Mouse (Mus musculus) heart, postnatal 0 days (tissue): ENCODE measurements at regions not wholly inside any gene's neighbourhood (a gene's known extent, or its start where the extent isn't known, plus 50 kb on each side); places are given as distances from the start of the nearest gene placed in this dataset.

Experiments used
- ATAC-seq: fragments of 200-750 bp; cut with Nextera tagmentation; 2 replicates; pipeline ENCODE4 v1.8.0; 2017; ENCODE audit warnings: low read depth, moderate number of reproducible peaks, moderate library complexity; ENCODE audit not compliant: insufficient read depth
- DNase-seq: peaks from one replicate; pipeline ENCODE4 v3.0.0-alpha.2; 2016; ENCODE audit warnings: low spot score
- H3K27ac ChIP-seq: fragments of 300-500 bp; sonication (generic); 2 replicates; pipeline ENCODE4 v1.5.1; 2014; ENCODE audit warnings: low read depth, mild to moderate bottlenecking
- H3K27me3 ChIP-seq: fragments of 300-500 bp; sonication (generic); 2 replicates; pipeline ENCODE4 v1.6.1; 2014; ENCODE audit warnings: low read length, mixed read lengths; ENCODE audit not compliant: control insufficient read depth, insufficient read depth
- H3K36me3 ChIP-seq: fragments of 300-500 bp; sonication (generic); replicated peaks from 2 replicates; pipeline ENCODE4 v1.6.1; 2014; ENCODE audit warnings: low read length, mixed read lengths; ENCODE audit not compliant: control insufficient read depth, insufficient read depth
- H3K4me1 ChIP-seq: fragments of 300-500 bp; sonication (generic); 2 replicates; pipeline ENCODE4 v1.6.1; 2014; ENCODE audit warnings: antibody characterized with exemption; ENCODE audit not compliant: control insufficient read depth, insufficient read depth
- H3K4me2 ChIP-seq: fragments of 300-500 bp; sonication (generic); 2 replicates; pipeline ENCODE4 v1.6.1; 2014; ENCODE audit warnings: low read depth, mild to moderate bottlenecking, low read length, moderate library complexity
- H3K4me3 ChIP-seq: fragments of 300-500 bp; sonication (generic); 2 replicates; pipeline ENCODE4 v1.5.1; 2014; ENCODE audit warnings: low read depth, low read length
- H3K9ac ChIP-seq: fragments of 300-500 bp; sonication (generic); replicated peaks from 2 replicates; pipeline ENCODE4 v1.6.1; 2014; ENCODE audit warnings: low read depth, low read length, mixed read lengths
- H3K9me3 ChIP-seq: fragments of 300-500 bp; sonication (generic); replicated peaks from 2 replicates; pipeline ENCODE4 v1.6.1; 2016; ENCODE audit warnings: low read length; ENCODE audit not compliant: control insufficient read depth
- CTCF ChIP-seq: IDR thresholded peaks from 2 replicates; pipeline ENCODE4 v1.5.1; 2016; ENCODE audit warnings: antibody characterized with exemption, control low read depth, low read depth
- EP300 ChIP-seq: IDR thresholded peaks from 2 replicates; pipeline ENCODE4 v1.6.1; 2016; ENCODE audit warnings: antibody characterized with exemption, low read depth
- WGBS: fragments of 180-500 bp; shearing (Covaris S2); extraction: QIAGEN DNeasy Blood & Tissue Kit; methylation state at CpG from one replicate; pipeline ENCODE4 v1.1.7; 2014; 5-methylcytosine and 5-hydroxymethylcytosine counted together

DNA sequence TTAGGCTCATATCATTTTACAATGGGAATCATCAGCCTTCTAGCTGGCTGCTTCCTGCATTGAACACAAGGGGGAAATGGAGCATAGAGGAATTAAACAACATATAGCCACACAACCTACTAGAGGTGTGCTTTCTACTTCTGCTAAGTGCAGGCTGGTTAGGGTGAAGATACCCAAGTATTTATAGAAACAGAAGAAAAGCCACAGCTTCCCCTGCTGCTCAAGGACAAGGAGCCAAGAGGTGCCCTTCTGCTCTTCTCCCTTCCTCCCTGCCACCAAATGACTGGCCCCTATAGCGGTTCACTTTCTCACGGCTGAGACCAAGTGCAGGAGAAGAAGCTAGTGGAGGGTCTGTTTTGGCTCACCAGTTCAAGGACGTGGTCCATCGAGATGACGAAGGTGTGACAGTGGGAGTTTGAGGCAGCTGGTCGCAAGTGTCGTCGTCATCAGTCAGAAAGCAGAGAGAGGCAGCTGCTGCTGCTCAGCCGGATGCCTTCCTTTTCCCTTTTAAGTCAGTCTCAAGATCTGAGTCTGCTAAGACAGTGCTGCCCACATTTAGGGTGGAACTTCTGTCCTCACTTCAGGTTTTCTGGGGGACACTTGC is 134.0 kb upstream of the D7Ertd443e start:
- H3K27me3 ChIP-seq: no peaks in the 10 kb centered on the region
- no peak overlapping the region for H3K4me2 ChIP-seq
- DNase-seq: no peak
- no peak overlapping the region for H3K27ac ChIP-seq
- no peaks in the 10 kb centered on the region for H3K9me3 ChIP-seq
- H3K4me3 ChIP-seq: no peak overlapping the region
- H3K36me3 ChIP-seq: no peaks in the 10 kb centered on the region
- WGBS: 46% methylated on average over 9 of the region's 9 CpGs
- H3K4me1 ChIP-seq: no peaks in the 10 kb centered on the region
- no peak overlapping the region for H3K9ac ChIP-seq
- TF ChIP-seq CTCF: no peak
- no peak for TF ChIP-seq EP300
- ATAC-seq: no peak

GRCm38 (mm10) chr7:134523897-134524296 is 138.4 kb upstream of the D7Ertd443e start:
- H3K27me3 ChIP-seq: no peaks in the 10 kb centered on the region
- TF ChIP-seq CTCF (no peak), EP300 (no peak)
- no peak overlapping the region for H3K9ac ChIP-seq
- no peaks in the 10 kb centered on the region for H3K36me3 ChIP-seq
- no peak for DNase-seq
- no peak overlapping the region for H3K4me2 ChIP-seq
- H3K27ac ChIP-seq: no peak overlapping the region
- WGBS: 50% methylated on average over 8 of the region's 8 CpGs
- no peaks in the 10 kb centered on the region for H3K4me1 ChIP-seq
- H3K9me3 ChIP-seq: no peaks in the 10 kb centered on the region
- H3K4me3 ChIP-seq: no peak overlapping the region
- ATAC-seq: no peak

DNA sequence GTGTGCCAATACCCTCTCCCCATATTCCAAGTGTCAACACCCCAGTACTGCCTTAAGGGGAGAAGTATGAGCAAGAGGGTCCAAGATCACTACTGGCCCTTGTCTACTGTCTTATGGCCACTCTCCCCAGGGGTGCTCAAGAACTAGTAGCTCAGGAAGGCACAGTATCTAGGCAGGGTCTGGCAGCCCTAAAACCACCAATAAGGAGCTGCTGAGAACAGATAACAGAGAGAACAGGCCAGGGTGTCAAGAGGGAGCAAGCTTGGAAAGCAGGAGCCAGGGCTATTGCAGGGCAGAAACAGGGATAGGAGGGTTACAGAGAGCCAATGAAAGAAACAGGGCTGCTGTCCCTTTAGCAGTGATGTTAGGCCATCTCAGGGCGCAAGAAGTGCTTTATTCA is 139.6 kb upstream of the D7Ertd443e start:
- Histone ChIP-seq H3K9me3 (no peaks in the 10 kb centered on the region), H3K4me2 (no peak overlapping the region), H3K4me3 (no peak overlapping the region), H3K36me3 (no peaks in the 10 kb centered on the region), H3K27ac (no peak overlapping the region), H3K9ac (no peak overlapping the region), H3K4me1 (no peaks in the 10 kb centered on the region), H3K27me3 (no peaks in the 10 kb centered on the region)
- no peak for TF ChIP-seq EP300
- TF ChIP-seq CTCF: no peak
- 81% methylated on average over 1 of the region's 1 CpGs for WGBS
- DNase-seq (no peak), ATAC-seq (no peak)

- TF ChIP-seq CTCF: no peak
- no peak for TF ChIP-seq EP300
- no peaks in the 10 kb centered on the region for H3K4me1 ChIP-seq
- H3K9ac ChIP-seq: no peak overlapping the region
- H3K36me3 ChIP-seq: no peaks in the 10 kb centered on the region
- H3K9me3 ChIP-seq: no peaks in the 10 kb centered on the region
- no peak overlapping the region for H3K4me3 ChIP-seq
- ATAC-seq: no peak
- H3K27ac ChIP-seq: no peak overlapping the region
- no peak overlapping the region for H3K4me2 ChIP-seq
- WGBS: 84% methylated on average over 2 of the region's 2 CpGs
- no peaks in the 10 kb centered on the region for H3K27me3 ChIP-seq
- DNase-seq: no peak
These were observed 140.0 kb upstream of the D7Ertd443e start for GRCm38 (mm10) chr7:134525461-134525860.

GRCm38 (mm10) chr7:134527351-134527750 is 141.9 kb upstream of the D7Ertd443e start:
- Histone ChIP-seq H3K9ac (no peak overlapping the region), H3K27ac (no peak overlapping the region), H3K4me1 (no peaks in the 10 kb centered on the region), H3K9me3 (no peaks in the 10 kb centered on the region; the same call in 1 of the 2 replicates), H3K4me2 (no peak overlapping the region), H3K27me3 (no peaks in the 10 kb centered on the region), H3K4me3 (no peak overlapping the region), H3K36me3 (no peaks in the 10 kb centered on the region)
- 61% methylated on average over 2 of the region's 2 CpGs for WGBS
- no peak for ATAC-seq
- TF ChIP-seq CTCF (no peak), EP300 (no peak)
- no peak for DNase-seq

GRCm38 (mm10) chr7:134528026-134528425 is 142.4 kb upstream of the Dock1 start:
- Histone ChIP-seq H3K9me3 (no peaks in the 10 kb centered on the region; the same call in 1 of the 2 replicates), H3K4me1 (no peaks in the 10 kb centered on the region), H3K4me3 (no peak overlapping the region), H3K4me2 (no peak overlapping the region), H3K36me3 (no peaks in the 10 kb centered on the region), H3K27ac (no peak overlapping the region), H3K9ac (no peak overlapping the region), H3K27me3 (no peaks in the 10 kb centered on the region)
- ATAC-seq (no peak), DNase-seq (no peak)
- 78% methylated on average over 3 of the region's 3 CpGs for WGBS
- no peak for TF ChIP-seq EP300
- no peak for TF ChIP-seq CTCF
